Mouse (Mus musculus): ENCODE measurements at regions not wholly inside any gene's neighbourhood (a gene's known extent, or its start where the extent isn't known, plus 50 kb on each side); places are given as distances from the start of the nearest gene placed in this dataset.
"Not testable (repeated sequence)": the region's sequence is repeated elsewhere in the genome, so short reads cannot be mapped to it uniquely, and the experiment has no call there.

DNA sequence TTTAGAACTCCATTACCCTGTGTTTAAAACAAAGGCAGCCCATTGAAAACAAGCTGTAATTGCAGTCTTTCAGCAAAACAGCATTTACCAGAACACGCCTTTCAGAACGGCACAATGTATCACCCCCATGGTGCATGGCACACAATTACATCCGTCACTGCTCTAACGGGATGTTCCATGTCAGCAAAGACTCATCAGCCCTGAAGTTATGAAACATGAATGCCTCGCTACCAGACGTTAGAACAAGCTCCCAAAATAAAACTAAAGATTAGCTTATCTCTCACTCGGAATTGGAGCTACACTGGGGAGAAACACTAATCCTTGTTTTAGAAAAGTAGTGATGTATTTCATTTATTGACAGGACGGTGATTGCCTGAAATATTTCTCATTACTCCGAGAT, 301.4 kb downstream of the Tox3 start:
- DNase-seq: no peak

DNA sequence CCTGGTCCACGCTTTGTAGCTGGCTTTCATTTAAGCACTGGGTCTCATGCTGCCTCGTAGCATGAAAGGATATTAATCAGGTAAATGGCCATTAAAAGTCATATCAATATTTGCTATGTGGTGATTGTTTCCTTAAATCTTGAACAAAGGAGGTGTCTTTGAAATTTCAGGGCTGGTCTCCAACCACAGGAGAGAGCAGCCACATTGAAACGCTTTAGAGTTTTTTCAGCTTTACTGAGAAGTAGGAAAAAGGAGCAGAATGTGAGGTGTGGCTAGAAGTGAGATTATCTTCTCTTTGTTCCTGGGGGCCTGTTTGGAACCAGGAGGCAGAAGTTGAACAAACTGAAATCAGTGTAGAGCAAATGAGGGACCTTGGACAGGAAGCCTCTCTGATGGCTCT, 311.7 kb downstream of the Tox3 start:
- no peak for DNase-seq

DNA sequence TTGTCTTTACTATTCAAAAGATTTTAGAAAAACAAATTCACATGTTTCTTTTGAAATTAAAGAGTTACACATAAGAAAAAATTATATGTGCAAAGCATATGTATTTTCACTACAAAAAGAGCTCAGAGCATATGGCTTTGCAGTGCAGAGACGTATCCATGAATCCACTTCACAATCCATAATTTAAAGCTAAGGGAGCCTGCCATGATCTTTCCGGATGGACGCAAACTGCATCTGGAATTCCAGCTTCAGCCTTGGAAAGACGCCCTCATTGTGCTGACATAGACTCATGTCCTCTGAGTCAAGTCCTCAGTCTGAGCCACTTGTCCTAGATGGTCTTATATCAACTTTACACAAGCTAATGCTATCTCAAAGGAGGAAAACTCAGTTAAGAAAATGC, 315.6 kb downstream of the Tox3 start:
- no peak for DNase-seq

DNA sequence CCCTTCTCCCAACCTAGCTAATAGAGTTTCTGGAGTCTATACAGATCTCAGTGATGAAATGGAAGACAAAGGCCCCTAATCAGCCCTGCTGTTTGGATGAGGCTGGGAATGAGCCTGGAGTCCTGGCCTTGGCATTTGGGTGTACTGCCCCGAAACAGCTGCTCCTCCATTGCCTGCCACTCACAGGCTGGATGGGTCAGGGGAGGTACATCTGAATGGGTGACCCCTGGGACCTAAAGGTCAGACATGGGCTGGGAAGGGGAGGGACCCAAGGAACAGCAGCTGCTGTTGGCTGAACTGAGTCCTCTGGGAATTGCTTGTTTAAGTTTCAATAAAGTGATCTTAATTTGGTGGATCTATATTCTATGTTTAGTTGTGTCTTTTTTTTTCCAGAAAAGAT, 316.9 kb downstream of the Tox3 start:
- DNase-seq: no peak

DNA sequence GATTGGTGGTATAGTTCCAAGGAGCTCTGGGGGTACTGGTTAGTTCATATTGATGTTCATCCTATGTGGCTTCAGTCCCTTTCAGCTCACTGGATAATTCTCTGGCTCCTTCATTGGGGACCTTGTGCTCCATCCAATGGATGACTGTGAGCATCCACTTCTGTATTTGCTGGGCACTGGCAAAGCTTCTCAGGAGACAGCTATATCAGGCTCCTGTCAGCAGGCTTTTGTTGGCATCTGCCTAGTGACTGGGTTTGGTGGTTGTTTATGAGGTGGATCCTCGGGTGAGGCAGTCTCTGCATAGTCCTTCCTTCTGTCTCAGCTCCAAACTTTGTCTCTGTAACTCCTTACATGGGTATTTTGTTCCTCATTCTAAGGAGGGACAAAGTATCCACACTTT, 330.2 kb downstream of the Tox3 start:
- DNase-seq: not testable (repeated sequence)

DNA sequence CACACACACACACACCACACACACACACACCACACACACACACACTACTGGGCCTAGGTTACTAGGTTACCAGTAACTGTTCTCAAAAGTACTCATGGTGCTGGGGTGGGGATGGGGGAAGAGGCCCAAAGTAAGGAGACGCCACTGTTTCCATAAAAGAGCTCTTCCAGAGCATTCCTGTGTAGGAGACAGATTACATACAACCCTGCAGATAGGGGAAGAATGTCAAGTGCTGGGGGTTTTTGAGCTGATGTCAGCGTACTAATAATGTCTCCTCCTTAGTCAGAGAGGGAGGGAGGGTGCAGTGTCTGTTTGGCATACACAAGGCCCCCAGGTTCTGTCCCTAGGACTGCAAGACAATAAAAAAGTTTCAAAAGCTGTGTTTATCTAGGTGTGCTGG, 334.4 kb downstream of the Tox3 start:
- DNase-seq: no peak

DNA sequence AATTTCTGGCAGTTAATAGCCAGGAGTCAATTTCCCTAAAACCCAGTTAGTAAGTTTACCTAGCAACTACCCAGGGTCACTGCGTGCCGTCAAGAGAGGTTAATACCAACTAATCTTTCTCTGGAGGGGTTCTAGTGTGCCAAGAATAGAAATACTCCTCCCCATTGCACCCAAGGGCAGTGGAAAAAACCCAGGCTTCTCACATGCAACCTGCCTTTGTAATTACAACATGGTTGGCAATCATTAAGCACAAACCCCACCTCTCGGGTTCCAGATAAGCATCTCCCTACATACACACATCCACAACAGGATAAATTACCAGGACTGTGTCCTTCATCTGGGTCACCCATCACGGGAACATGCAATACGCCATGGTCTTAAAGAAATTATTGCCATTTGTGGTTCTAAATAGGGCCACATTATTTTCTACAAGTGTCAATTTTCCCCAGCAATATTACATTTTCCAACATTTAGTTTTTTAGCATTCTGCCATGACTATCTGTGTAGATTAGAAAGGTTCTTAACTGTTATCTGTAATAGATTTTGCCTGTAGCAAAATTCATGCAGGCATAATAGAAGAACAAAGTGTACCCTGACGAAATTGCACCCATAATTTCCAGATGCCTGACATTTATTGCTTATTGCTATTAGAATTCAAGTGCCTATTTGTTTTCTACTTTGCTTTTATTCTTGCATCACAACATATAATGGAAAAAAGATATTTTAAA, 336.3 kb downstream of the Tox3 start:
- no peak for DNase-seq

DNA sequence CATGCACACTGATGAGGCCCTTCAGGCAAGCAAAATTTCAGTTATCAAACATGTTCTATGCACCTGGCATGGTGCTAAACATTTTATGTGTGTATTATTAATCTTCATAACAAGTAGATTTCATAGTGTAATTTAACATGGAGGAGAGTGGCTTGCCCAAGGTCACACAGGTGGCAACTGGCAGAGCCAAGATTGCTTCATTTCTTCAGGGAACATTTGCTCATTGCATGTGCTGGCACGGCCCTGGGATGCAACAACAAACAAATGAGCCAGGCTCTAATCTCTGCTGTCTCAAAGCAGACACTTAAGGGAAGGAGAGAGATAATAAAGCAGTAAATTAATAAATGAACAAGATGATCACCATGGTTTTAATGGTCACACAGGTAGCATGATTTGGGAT, 338.7 kb downstream of the Tox3 start:
- DNase-seq: no peak

DNA sequence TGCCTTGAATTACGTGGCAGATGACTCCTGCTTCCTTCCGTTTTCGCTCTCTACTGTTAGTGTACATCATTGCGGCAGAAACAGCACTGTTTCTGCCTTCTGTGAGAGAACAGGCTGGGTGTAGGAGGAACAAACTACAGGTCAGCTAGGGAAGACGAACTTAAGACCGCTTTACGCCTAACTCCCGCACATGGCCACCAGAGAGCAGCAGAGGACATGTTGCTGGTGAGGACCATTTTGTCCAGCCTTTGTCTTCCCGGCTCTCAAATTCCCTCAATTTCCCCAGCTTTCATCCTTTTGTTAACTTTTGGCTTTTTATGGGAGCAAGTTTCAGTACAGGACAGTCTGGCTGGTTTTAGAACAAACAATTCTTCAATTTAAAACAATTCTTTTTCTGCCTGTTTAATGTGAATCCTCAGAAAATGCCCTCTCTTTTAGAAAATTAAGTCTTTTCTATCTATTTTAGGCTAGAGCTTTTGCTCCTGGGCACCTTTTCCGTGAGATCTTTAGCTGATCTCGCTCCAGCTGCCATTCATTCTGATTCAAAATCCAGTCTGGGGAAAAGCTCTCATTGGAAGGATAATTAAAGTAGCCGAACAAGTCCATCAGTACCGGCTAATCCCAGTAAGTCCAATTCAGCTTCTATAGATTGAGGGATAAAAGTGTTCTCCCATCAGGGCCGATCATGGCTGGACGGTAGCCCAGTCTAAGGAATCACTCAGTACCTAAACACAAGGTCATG, 347.1 kb downstream of the Tox3 start:
- DNase-seq: peak; percentile 56

DNA sequence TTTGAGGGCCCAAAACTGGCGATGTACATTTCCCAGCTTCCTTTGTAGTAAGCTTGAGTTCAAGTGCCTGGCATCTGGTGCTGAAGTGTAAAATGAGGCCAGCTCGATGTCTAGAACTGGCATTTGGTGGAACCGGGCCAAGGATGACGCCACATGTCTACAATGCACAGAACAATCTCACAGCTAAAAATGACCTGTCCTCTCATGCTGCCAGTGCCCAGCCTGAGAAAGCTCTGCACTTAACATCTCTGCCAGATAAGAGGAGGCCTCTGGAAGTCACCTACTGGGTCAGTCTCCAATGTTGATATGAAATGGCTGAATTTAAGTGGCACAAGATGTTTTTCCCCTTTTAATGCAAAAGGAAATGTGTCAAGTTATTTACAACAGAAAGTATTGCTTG, 354.4 kb downstream of the Tox3 start:
- no peak for DNase-seq

DNA sequence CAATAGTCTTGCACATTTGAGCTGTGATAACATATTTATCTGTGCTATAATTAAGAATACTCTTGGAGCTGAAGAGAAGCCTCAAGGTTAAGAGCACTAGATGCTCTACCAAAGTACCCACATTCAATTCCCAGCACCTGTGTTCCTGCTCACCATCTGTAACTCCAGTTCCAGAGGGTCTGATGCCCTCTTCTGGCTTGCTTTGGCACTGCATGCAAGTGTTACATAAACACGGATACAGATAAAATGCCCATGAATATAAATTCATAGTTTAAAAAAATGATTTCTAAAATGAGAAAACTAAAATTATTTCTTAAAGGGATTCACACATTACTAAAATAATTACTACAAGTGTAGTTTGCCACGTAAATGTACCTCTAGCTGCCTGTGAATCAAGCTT, 364.3 kb downstream of the Tox3 start:
- DNase-seq: no peak

DNA sequence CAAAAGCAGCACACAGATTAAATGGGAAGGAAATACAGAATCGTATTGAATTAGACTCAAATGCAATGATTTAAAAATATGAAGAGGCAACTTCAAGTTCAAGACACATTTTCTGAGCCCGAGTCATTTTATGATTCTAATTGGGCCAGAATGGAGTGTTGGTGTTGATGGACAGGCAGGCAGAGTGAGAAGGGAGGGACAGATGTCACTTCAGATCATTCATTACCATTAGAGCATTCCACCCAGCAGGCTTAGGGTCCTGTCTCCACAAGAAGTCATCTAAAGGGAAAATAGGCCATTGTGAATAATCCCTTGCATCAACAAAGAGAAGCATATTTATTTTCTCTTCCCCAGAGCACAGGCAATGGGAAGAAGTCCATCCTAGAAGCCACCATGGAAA, 365.6 kb downstream of the Tox3 start:
- no peak for DNase-seq

DNA sequence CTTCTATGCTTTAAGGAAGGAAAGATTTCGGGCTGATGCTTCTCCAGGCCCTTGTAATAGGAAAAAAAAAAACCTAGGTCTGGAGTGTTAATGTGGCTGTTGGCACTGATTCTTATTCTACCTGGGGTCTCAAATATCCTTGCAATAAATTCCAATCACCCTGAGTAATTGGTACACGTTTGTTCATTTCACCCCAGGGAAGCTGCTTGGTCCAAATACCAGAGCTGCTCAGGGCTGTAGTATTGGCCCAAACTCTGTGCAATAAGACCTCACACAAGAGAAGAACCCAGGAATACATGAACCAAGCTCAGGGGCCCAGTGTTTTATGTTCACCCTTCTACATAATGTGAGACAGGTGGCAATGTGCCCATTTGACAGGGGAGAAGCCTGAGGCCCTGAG, 366.8 kb downstream of the Tox3 start:
- no peak for DNase-seq

DNA sequence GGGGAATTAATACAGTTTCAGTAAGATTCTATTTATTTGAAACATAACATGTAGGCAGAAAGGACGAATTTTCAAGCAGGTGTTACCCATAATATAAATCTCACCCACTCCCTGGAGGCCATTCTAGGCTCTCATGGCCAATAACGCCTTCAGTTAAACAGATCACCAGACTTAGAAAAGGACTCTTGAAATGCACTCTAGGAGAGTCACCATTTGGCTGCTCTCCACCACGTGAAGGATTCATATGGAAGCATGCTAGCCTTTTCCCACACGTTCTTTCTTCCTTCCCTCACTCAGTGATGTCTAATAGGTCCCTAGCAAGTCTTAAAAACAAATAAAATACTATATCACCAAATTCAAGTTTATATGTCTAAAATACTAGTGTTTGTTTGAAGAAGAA, 367.7 kb downstream of the Tox3 start:
- DNase-seq: no peak

DNA sequence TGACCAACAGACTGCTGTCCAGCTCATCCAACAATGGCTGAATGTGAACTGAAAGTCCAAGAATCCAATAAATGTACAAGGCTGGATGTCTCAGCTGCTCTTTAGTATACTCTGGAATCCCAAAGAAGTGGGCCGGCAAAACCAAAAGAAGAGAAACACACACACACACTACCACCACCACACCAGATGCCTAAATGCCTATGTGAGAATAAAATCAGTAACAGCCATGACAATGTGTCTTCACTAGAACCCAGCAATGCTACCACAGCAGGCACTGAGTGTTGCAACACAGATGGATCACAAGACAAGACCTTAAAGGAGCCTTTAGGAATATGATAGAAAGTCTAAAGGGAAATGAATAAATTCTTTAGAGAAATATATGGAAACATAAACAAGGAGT, 385.3 kb downstream of the Tox3 start:
- DNase-seq: no peak

DNA sequence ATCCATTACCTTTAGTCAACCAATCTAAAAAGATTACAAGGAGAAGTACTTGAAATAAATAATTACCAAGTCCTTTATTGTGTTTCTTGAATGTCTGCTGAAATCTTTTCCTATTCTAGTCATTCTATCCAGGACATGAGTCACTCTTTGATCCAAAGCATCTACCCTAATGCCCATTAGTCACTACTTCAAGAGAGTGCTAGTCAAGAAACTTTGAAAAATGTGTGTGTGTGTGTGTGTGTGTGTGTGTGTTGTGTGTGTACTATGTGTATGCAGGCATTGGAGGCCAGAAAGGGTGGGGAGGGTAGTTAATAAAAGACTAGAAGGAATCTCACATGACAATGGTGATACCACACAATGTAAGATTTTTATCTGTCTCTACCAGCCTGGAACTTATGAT, 390.7 kb downstream of the Tox3 start:
- DNase-seq: no peak

DNA sequence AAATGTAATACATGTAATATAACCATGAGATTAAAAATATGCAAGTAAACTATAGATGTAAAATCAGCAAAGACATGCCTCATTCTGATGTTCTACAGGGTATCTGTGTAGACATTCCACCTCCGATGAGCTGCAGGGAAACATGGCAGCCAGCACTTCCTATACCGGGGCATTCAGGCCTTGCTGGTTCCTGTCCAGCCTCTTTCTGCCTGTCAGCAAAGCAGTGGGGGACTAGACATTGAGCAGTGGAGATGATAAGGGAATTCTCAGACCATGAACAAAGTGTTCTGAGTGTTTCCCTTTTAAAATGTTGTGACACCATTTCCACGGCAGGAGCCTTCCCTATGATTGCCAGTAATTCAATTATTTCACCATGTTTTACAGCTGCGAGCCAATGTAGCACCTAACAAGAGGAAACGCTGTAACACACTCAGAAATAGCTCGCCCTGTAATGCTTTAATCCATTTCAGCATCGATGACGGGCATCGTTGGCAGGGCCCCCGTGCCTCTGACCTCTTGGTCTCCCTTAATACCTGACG, 391.6 kb downstream of the Tox3 start:
- no peak for DNase-seq

DNA sequence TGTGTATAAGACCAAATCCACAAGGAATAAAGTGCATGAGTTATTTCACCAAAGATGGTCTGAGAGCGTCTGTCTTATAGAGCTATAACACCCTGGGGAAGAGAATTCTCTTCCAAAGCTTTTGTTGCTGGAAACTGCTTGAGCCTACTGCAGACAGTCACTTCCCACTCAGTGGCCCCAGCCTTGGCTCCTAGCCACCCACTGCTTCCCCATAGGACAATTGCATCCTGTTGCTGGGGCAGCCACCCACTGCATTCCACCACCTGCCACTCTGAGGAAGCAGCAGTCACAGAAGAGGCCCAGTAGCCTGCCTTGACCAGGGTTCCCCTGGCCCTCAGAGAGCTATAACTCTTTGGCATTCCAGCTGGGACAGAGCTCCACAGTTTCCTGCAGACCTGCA, 409.3 kb downstream of the Tox3 start:
- DNase-seq: no peak

DNA sequence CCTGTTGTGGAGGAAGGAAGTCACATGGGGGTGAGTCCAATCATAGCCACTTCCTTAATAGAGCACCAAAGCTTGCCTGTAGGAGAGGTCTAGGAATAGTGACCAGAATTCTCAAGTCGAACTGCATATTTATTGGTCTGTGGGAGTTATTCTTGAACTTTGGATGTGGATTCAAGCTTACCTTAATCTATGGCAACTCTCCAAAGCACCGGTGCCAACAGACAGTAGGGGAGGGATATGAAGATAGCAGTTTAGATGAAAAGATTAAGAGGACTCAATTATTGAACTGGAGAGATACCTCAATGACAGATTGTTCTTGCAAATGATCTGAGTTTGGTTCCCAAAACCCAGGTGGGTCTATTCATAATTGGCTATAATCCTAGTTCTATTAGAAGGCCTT, 413.6 kb downstream of the Tox3 start:
- no peak for DNase-seq

DNA sequence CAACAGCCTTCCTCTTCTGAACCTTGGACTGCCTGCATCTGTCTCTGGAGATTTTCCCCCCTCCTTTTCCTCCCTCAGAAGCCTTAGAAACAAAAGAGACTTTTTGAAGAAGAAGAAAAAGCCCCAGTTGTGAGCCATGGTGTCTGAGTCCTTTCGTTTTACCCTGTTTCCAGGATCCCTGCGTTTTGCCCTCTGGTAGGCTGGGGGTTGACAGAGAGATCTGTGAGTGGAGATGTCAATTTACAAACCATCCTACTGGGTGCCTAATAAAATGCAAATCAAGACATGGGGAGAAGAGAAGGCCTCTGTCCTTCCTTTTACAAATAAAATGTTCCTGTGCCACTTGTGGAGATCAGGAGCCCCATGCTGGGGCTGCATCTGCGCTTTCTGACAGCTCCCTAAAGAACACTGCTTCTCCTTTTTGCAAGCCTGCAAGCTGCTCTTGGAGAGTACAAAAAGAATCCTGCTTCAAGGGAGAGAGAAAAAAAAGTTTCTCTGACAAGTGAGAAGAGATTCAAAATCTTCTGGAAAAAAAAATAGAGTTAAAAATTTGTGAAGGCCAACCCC, 421.4 kb downstream of the Tox3 start:
- DNase-seq: no peak

DNA sequence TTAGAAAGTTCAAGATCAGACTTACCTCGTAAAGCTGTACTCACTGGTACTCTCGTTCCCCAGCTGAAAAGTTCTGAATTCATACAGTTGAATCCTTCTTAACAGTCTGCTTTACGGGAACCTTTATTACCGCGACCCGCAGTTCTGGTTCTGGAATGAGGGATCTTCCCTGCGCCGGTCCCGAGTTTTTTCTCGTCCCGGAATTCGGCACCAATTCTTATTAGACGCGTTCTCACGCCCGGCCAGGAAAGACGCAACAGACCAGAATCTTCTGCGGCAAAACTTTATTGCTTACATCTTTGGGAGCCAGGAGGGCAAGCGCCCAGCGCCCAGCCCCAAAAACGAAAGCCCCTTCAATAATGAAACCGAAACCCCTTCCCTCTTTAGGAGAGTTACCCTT, 423.4 kb downstream of the Tox3 start:
- DNase-seq: peak; percentile 9

DNA sequence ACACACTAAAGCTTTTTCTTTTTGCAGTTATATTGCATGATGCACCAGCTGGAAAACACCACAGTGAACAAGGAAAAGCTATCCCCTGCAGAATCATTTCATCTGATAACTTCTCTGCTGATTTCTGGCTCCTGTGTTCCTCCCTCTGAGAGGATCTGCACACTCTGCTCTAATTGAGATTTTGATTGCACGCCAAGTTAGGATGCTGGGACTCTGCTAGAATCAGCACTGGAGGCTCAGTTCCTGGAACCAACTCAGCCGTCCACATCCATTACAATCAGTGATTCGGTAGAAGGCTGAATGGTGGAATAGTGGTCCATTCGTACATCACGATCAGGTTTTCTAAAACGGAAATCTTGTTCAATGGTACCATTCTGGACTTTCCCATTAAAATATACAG, 434.1 kb downstream of the Tox3 start:
- no peak for DNase-seq

DNA sequence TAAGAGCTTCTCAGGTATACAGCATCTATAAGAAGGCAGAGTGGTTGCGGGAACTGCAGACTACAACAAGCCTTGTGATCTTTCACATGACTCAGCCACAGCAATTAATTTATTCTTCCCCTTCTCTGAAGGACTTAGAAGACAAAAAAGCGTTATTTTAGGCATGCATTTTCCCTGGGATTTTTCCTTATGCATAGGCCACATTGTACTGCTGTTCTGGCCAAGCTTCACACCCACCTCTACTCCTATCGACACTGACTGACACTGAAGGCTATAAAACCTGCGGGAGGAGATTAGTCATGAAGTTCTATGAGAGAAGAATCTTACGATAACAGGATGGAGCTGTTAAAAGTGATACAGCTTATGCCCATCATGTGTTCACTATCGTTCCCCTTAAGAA, 441.9 kb downstream of the Tox3 start:
- no peak for DNase-seq

DNA sequence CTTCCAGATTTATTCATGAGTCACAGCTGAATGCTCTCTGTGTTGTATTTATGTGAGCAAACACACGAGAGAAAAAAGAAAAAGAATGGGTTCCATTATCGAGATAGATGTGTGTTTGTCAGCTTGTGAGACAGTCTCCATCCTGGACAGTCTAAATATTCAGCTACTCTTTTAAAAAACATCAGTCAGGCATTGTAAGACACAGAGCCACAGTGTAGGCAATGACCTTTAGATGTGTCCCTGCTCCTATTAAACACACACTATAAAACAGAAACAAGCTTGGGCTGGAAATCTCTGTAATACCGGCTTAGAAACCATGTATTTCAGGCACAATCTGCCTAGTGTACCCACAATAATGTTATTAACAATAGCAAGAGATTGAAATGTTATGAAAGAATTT, 442.6 kb downstream of the Tox3 start:
- no peak for DNase-seq

Measured in thymus, postnatal 14 days (tissue).